Mouse (Mus musculus): Measurements from ENCODE around the gene Irx4. TPM values are rescaled to one million over a fixed set of nuclear protein-coding genes. Genes with fewer than 3 reads are reported as not detected.

Irx4 gene
- total RNA-seq (2023): not detected

GRCm38 (mm10) chr13:73260354-73261035 is at the start of gene Irx4:
TSS of gene Irx4 (plus strand) at chr13:73260479.

Other genes starting within 250 kb of the Irx4 start
- gene Mrpl36, start 68.0 kb downstream of the Irx4 start, total RNA-seq (2023): 10 to 100 TPM; 20.6 to 27.0 TPM
- 10 to 100 TPM; 44.8 to 49.6 TPM for gene Ndufs6, start 68.1 kb downstream of the Irx4 start, total RNA-seq (2023)
- gene Lpcat1, start 206.7 kb downstream of the Irx4 start, total RNA-seq (2023): 100 to 1,000 TPM; 133 to 134 TPM

Measured in B cell, adult 67 days (primary cell).